Mouse (Mus musculus) forebrain, embryonic 12.5 days (tissue): ENCODE data around the gene Mlf2. TPM values are rescaled to one million over a fixed set of nuclear protein-coding genes. Genes with fewer than 3 reads are reported as not detected.

Source experiments
- polyA plus RNA-seq: library from polyadenylated mRNA; unstranded; fragments of >200 nt; fragmentation: Nextera tagmentation; extraction: Ambion mirVana; gene quantifications from 2 replicates; pipeline ENCODE4 v1.2.1, GENCODE M21; 2016

The Mlf2 gene
- polyA plus RNA-seq, 1 experiment from 2014 or later, result 449 TPM

Other genes starting within 250 kb of the Mlf2 start
- gene Emg1, start 219.2 kb upstream of the Mlf2 start, polyA plus RNA-seq, result 194 and 199 TPM in 2 replicates
- 330 and 338 TPM in 2 replicates for gene Phb2, start 219.1 kb upstream of the Mlf2 start, polyA plus RNA-seq
- gene Ptpn6, start 192.7 kb upstream of the Mlf2 start, polyA plus RNA-seq, result 5.4 and 6.1 TPM in 2 replicates
- gene Grcc10, start 190.0 kb upstream of the Mlf2 start, polyA plus RNA-seq, result 550 and 568 TPM in 2 replicates
- gene Gm45234, start 175.4 kb upstream of the Mlf2 start, polyA plus RNA-seq, result not detected in 2 replicates
- 17.6 and 19.2 TPM in 2 replicates for gene Atn1, start 174.9 kb upstream of the Mlf2 start, polyA plus RNA-seq
- 10.5 and 10.6 TPM in 2 replicates for gene Eno2, start 161.7 kb upstream of the Mlf2 start, polyA plus RNA-seq
- 3.3 and 4.0 TPM in 2 replicates for gene Lrrc23, start 151.7 kb upstream of the Mlf2 start, polyA plus RNA-seq
- gene Spsb2, start 122.7 kb upstream of the Mlf2 start, polyA plus RNA-seq, result 4.5 and 7.7 TPM in 2 replicates
- gene Tpi1, start 117.1 kb upstream of the Mlf2 start, polyA plus RNA-seq, result 559 and 592 TPM in 2 replicates
- gene Usp5, start 101.9 kb upstream of the Mlf2 start, polyA plus RNA-seq, result 199 and 221 TPM in 2 replicates
- 233 and 244 TPM in 2 replicates for gene Cdca3, start 101.8 kb upstream of the Mlf2 start, polyA plus RNA-seq
- 0.67 and 1.1 TPM in 2 replicates for gene Gnb3, start 91.1 kb upstream of the Mlf2 start, polyA plus RNA-seq
- gene P3h3, start 73.6 kb upstream of the Mlf2 start, polyA plus RNA-seq, result 15.0 and 19.8 TPM in 2 replicates
- 9.9 and 10.2 TPM in 2 replicates for gene Gpr162, start 67.4 kb upstream of the Mlf2 start, polyA plus RNA-seq
- 0.12 and 0.14 TPM in 2 replicates for gene Cd4, start 43.2 kb upstream of the Mlf2 start, polyA plus RNA-seq
- 2.0 and 3.0 TPM in 2 replicates for gene Lag3, start 19.7 kb upstream of the Mlf2 start, polyA plus RNA-seq
- gene Ptms, start 11.3 kb upstream of the Mlf2 start, polyA plus RNA-seq, result 516 and 526 TPM in 2 replicates
- gene Cops7a, start 34.2 kb downstream of the Mlf2 start, polyA plus RNA-seq, result 104 and 110 TPM in 2 replicates
- 6.9 and 8.2 TPM in 2 replicates for gene Pianp, start 65.3 kb downstream of the Mlf2 start, polyA plus RNA-seq
- gene Zfp384, start 77.8 kb downstream of the Mlf2 start, polyA plus RNA-seq, result 16.7 and 19.1 TPM in 2 replicates
- gene Ing4, start 108.4 kb downstream of the Mlf2 start, polyA plus RNA-seq, result 163 and 164 TPM in 2 replicates
- 14.7 and 17.7 TPM in 2 replicates for gene Acrbp, start 118.3 kb downstream of the Mlf2 start, polyA plus RNA-seq
- 0.31 TPM in 1 of 2 replicates, not detected in the other for gene Lpar5, start 136.5 kb downstream of the Mlf2 start, polyA plus RNA-seq
- gene Chd4, start 164.6 kb downstream of the Mlf2 start, polyA plus RNA-seq, result 120 and 124 TPM in 2 replicates
- 62.9 and 63.6 TPM in 2 replicates for gene Nop2, start 200.5 kb downstream of the Mlf2 start, polyA plus RNA-seq
- 15.9 and 16.0 TPM in 2 replicates for gene Iffo1, start 213.9 kb downstream of the Mlf2 start, polyA plus RNA-seq
- 2,231 and 2,319 TPM in 2 replicates for gene Gapdh, start 235.1 kb downstream of the Mlf2 start, polyA plus RNA-seq